Mouse (Mus musculus) ES-Bruce4 (cell line): ENCODE results near the gene Rpl5. TPM values are rescaled to one million over a fixed set of nuclear protein-coding genes. Genes with fewer than 3 reads are reported as not detected.

Experiments
- H3K27ac ChIP-seq: 2 replicates; pipeline ENCODE4 v1.5.1; 2012; ENCODE audit warnings: low read length, inconsistent platforms; ENCODE audit not compliant: insufficient read depth
- H3K27me3 ChIP-seq: 2 replicates; pipeline ENCODE4 v1.6.1; 2012; ENCODE audit warnings: mild to moderate bottlenecking, low read length, inconsistent platforms; ENCODE audit not compliant: control insufficient read depth, poor library complexity, insufficient read depth, severe bottlenecking
- H3K36me3 ChIP-seq: 2 replicates; pipeline ENCODE4 v1.6.1; 2012; ENCODE audit warnings: inconsistent platforms, mild to moderate bottlenecking, low read length, moderate library complexity; ENCODE audit not compliant: control insufficient read depth, poor library complexity, insufficient read depth, severe bottlenecking
- H3K4me1 ChIP-seq: one replicate; pipeline ENCODE4 v1.8.1; 2011; ENCODE audit warnings: low read length; ENCODE audit not compliant: control insufficient read depth, insufficient read depth
- H3K4me3 ChIP-seq: 2 replicates; pipeline ENCODE4 v1.5.1; 2011; ENCODE audit warnings: low read depth, mild to moderate bottlenecking, low read length
- H3K9ac ChIP-seq: 2 replicates; pipeline ENCODE4 v1.6.1; 2012; ENCODE audit warnings: low read depth, mild to moderate bottlenecking, inconsistent platforms; ENCODE audit not compliant: poor library complexity, severe bottlenecking
- H3K9me3 ChIP-seq: replicated peaks from 2 replicates; pipeline ENCODE4 v1.6.1; 2012; ENCODE audit warnings: mild to moderate bottlenecking, low read length, inconsistent platforms; ENCODE audit not compliant: control insufficient read depth, poor library complexity, insufficient read depth, severe bottlenecking
- CTCF ChIP-seq: IDR thresholded peaks from one replicate; pipeline ENCODE4 v1.8.1; 2011; ENCODE audit warnings: low read depth, low read length
- EP300 ChIP-seq: IDR thresholded peaks from 2 replicates; pipeline ENCODE4 v1.6.1; 2011; ENCODE audit warnings: low read depth, low read length; ENCODE audit not compliant: insufficient read depth
- POLR2A ChIP-seq: IDR thresholded peaks from one replicate; pipeline ENCODE4 v1.8.1; 2011; ENCODE audit warnings: low read length; ENCODE audit not compliant: insufficient read depth
- polyA plus RNA-seq: library from polyadenylated mRNA; stranded (reverse); fragments of >200 nt; gene quantifications from 2 replicates; pipeline ENCODE4 v1.2.4, GENCODE M21; 2011; ENCODE audit warnings: low read depth; ENCODE audit not compliant: missing spikeins, insufficient read depth, insufficient read length

Rpl5 gene
- polyA plus RNA-seq, 1 experiment = 145 TPM

DNA sequence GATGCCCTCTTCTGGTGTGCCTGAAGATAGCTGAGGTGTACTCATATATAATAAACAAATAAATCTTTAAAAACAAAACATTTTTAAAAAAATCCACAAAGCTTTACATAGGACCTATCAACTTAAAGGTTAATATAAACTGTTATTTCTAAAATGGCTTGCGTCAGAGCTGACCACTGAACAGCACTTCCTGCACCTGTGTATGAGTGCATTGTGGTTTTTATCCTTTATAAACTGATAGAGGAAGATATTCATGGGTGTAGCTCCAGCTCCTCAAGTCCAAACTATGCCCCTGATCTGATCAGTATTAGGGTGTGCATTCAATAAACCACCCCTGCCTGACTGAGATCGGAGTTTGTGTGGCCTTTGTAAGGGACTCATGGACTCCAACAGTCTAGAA lies 38.6 kb downstream of the Rpl5 start:
- H3K27me3 ChIP-seq = no peaks in the 10 kb centered on the region
- no peaks in the 10 kb centered on the region for H3K9me3 ChIP-seq
- H3K4me1 ChIP-seq = no peaks in the 10 kb centered on the region
- no peak overlapping the region for H3K4me3 ChIP-seq
- no peak overlapping the region for H3K9ac ChIP-seq
- H3K36me3 ChIP-seq = no peaks in the 10 kb centered on the region
- TF ChIP-seq POLR2A (no peak), EP300 (no peak), CTCF (no peak)
- H3K27ac ChIP-seq = no peak overlapping the region

DNA sequence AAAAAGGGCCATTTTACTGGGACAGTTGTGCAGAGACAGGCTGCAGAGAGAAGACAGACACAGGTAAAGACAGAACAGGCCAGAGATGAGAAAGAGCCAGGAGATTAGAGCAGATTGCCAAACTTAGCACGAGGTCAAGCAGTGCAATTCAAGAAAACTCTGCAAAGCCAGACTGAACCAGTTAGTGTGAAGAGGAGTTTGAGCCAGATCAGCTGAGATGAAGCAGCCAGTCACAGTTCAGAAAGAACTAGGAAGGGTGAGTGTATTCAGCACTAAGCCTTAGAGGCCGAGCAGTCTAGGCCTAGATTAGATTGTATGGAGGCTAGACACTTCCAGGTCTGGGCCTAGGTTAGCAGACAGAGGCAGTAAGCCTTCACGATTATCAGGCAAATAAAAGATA lies 39.4 kb downstream of the Rpl5 start:
- Histone ChIP-seq H3K9ac (no peak overlapping the region), H3K4me3 (no peak overlapping the region), H3K27me3 (no peaks in the 10 kb centered on the region), H3K9me3 (no peaks in the 10 kb centered on the region), H3K4me1 (no peaks in the 10 kb centered on the region), H3K36me3 (no peaks in the 10 kb centered on the region), H3K27ac (no peak overlapping the region)
- no peak for TF ChIP-seq CTCF
- TF ChIP-seq POLR2A = no peak
- TF ChIP-seq EP300 = no peak

DNA sequence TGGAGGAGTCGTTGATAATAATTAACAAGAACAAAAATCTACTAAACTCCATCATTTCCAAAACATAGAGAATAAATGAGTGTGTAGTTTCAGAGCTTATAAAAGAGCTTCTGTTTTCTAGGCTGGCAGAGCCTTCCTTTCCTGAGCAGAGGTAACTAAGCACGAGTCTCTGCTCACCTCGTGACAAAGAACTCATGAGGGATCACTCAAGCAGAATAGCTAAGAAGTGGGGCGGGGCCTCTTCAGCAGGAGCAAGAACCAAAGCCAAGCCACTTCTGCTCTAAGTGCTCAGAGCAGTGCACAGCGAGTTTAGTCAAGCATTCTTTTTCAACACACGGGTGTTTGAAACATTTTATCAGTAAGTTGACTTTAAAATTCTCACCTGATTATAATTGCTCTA lies 40.9 kb downstream of the Rpl5 start:
- Histone ChIP-seq H3K4me3 (no peak overlapping the region), H3K9me3 (no peaks in the 10 kb centered on the region), H3K36me3 (no peaks in the 10 kb centered on the region), H3K27me3 (no peaks in the 10 kb centered on the region), H3K27ac (no peak overlapping the region), H3K9ac (no peak overlapping the region), H3K4me1 (no peaks in the 10 kb centered on the region)
- no peak for TF ChIP-seq POLR2A
- TF ChIP-seq CTCF = no peak
- TF ChIP-seq EP300 = no peak

DNA sequence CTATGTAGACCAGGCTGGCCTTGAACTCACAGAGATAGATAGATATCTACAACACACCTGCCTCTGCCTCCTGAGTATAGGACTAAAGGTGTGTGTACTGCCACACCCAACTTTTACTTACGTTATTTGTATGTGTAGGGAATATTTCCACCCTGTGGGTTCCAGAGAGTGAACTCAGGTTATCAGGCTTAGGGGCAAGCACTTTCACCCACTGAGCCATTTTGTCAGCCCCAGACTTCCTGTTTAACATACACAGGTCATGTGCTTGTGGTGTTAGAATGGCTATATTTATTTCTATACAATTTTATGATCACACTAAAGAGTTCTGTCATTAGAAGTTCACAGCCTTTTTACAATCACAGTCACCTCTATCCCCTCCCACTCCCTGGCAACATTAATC lies 42.6 kb downstream of the Rpl5 start:
- TF ChIP-seq CTCF (no peak), EP300 (no peak), POLR2A (no peak)
- H3K4me1 ChIP-seq = no peaks in the 10 kb centered on the region
- no peak overlapping the region for H3K4me3 ChIP-seq
- H3K36me3 ChIP-seq = no peaks in the 10 kb centered on the region
- no peaks in the 10 kb centered on the region for H3K9me3 ChIP-seq
- H3K27me3 ChIP-seq = no peaks in the 10 kb centered on the region
- H3K27ac ChIP-seq = no peak overlapping the region
- H3K9ac ChIP-seq = no peak overlapping the region

DNA sequence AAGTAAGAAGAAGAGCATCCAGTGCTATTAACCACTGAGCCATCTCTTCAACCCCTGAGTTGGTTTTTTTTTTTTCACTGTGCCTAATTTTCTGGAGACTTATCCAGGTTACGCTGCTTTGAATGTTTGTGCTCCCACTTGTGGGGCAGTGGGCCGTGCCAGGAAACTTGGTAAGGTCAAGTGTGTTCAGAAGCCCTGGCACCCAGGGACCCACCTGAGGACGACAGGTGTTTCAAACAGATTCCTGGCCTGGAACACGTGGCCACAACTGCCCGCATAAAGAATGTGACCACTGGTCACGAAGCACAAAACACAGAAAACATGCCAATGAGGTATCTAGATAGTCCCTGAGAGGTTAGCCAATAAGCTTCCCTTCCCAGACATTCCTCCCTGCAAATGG lies 43.2 kb downstream of the Rpl5 start:
- no peak overlapping the region for H3K27ac ChIP-seq
- H3K4me1 ChIP-seq = no peaks in the 10 kb centered on the region
- H3K9me3 ChIP-seq = no peaks in the 10 kb centered on the region
- H3K4me3 ChIP-seq = no peak overlapping the region
- H3K27me3 ChIP-seq = no peaks in the 10 kb centered on the region
- TF ChIP-seq POLR2A (no peak), CTCF (no peak), EP300 (no peak)
- H3K9ac ChIP-seq = no peak overlapping the region
- H3K36me3 ChIP-seq = no peaks in the 10 kb centered on the region

DNA sequence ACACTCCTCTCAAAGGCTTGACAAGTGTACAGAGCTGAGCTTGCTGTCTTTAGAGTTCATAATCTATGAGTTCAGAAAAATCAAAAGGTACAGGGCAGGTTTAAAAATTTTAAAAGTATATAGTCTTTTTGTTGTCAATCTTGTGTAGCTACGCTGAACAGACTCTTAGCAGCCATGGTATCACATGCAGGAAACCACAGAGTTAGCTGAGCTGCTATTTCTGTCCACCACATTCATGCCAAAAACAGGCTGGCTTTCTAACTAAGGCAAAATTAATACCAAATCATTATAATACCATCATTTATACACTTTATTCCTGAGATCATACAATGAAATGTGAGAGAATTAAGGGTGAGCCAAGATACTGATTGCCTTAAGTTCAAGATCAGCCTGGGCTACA lies 46.2 kb downstream of the Rpl5 start:
- TF ChIP-seq CTCF = no peak
- TF ChIP-seq POLR2A = no peak
- TF ChIP-seq EP300 = no peak
- Histone ChIP-seq H3K27ac (no peak overlapping the region), H3K9ac (no peak overlapping the region), H3K4me3 (no peak overlapping the region), H3K4me1 (no peaks in the 10 kb centered on the region), H3K9me3 (no peaks in the 10 kb centered on the region), H3K36me3 (no peaks in the 10 kb centered on the region), H3K27me3 (no peaks in the 10 kb centered on the region)

DNA sequence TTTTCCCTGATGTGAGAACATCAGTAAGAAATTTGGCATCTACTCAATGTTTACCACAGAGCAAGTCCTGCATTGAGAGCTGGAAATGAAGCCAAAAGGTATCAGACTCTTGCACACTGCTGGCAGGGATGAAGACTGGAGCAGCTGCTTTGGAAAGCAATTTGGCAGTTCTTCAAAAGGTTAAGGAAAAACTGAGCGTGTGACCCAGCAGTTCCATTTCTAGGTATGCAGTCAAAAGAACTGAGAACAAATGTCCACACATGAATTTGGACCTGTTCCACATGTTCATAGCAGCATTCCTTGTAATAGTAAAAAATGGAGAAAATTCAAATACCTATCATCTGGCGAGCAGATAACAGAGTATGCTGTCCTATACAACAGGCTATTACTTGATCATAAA lies 47.2 kb downstream of the Rpl5 start:
- no peaks in the 10 kb centered on the region for H3K36me3 ChIP-seq
- TF ChIP-seq EP300 (no peak), CTCF (no peak), POLR2A (no peak)
- no peak overlapping the region for H3K9ac ChIP-seq
- H3K9me3 ChIP-seq = no peaks in the 10 kb centered on the region
- no peaks in the 10 kb centered on the region for H3K27me3 ChIP-seq
- no peak overlapping the region for H3K27ac ChIP-seq
- H3K4me3 ChIP-seq = no peak overlapping the region
- no peaks in the 10 kb centered on the region for H3K4me1 ChIP-seq
